8 mouse cellular contexts compared by ENCODE assay signal in genomic region chr2:167462954-167463353, GRCm38 (mm10). TPM values are rescaled to one million over a fixed set of nuclear protein-coding genes. Genes with fewer than 3 reads are reported as not detected.
DNase-seq lines count a peak whose midpoint lies in the region; ATAC-seq and TF ChIP-seq lines count a peak whose summit lies in the region.

No protein-coding gene starts in this region.

- WGBS in midbrain, embryonic 14.5 days = 66% methylated on average over 6 of the region's 6 CpGs
- 61% methylated on average over 6 of the region's 6 CpGs for whole genome bisulfite sequencing in midbrain, embryonic 16.5 days
- 61% methylated on average over 6 of the region's 6 CpGs for WGBS in forebrain, postnatal 0 days
- 52% methylated on average over 6 of the region's 6 CpGs for WGBS in intestine, embryonic 15.5 days

- no peak overlapping the region for H3K4me2 ChIP-seq in midbrain, embryonic 14.5 days (ENCODE audit: low read length)
- no peak overlapping the region for H3K4me2 ChIP-seq in midbrain, embryonic 16.5 days (ENCODE audit: low read length)
- H3K4me2 ChIP-seq in forebrain, postnatal 0 days (ENCODE audit: low read depth) = no peak overlapping the region
- no peak overlapping the region for H3K4me2 ChIP-seq in intestine, embryonic 15.5 days (replicated peaks)

- no peak overlapping the region for H3K9ac ChIP-seq in midbrain, embryonic 14.5 days (replicated peaks; ENCODE audit: low read length)
- no peak overlapping the region for H3K9ac ChIP-seq in midbrain, embryonic 16.5 days (ENCODE audit: low read depth, low read length)
- H3K9ac ChIP-seq in forebrain, postnatal 0 days = no peak overlapping the region
- H3K9ac ChIP-seq in intestine, embryonic 15.5 days = no peak overlapping the region

- DNase-seq in midbrain, embryonic 14.5 days = peak; percentile 75
- DNase-seq in brain, embryonic 14.5 days (ENCODE audit: low read depth) = peak; percentile 59
- DNase-seq in forebrain, postnatal 0 days = peak; percentile 31
- DNase-seq in lung, adult 18-20 months = peak; percentile 48 to 64
- DNase-seq in spleen, adult 12 weeks (ENCODE audit: low spot score) = peak; percentile 41
- DNase-seq in layer of hippocampus, postnatal 14 days (ENCODE audit: low spot score in 2 of 2) = no peak

- no peaks in the 10 kb centered on the region for H3K9me3 ChIP-seq in midbrain, embryonic 14.5 days (ENCODE audit: control insufficient read depth, low read length)
- no peaks in the 10 kb centered on the region for H3K9me3 ChIP-seq in midbrain, embryonic 16.5 days (replicated peaks; ENCODE audit: control insufficient read depth, low read length, poor library complexity, severe bottlenecking)
- H3K9me3 ChIP-seq in forebrain, postnatal 0 days (ENCODE audit: low read length) = no peaks in the 10 kb centered on the region
- H3K9me3 ChIP-seq in intestine, embryonic 15.5 days = no peaks in the 10 kb centered on the region

- H3K4me3 ChIP-seq in midbrain, embryonic 14.5 days (replicated peaks; ENCODE audit: low read depth, low read length) = no peak overlapping the region
- H3K4me3 ChIP-seq in midbrain, embryonic 16.5 days (ENCODE audit: low read depth, low read length) = no peak overlapping the region
- H3K4me3 ChIP-seq in forebrain, postnatal 0 days (ENCODE audit: low read depth, low read length) = no peak overlapping the region
- no peak overlapping the region for H3K4me3 ChIP-seq in intestine, embryonic 15.5 days (replicated peaks)

- H3K36me3 ChIP-seq in midbrain, embryonic 14.5 days (ENCODE audit: control insufficient read depth, insufficient read depth, low read length) = peaks cover 49% of the 10 kb centered on the region
- peaks cover 16% of the 10 kb centered on the region; the same call in 1 of the 2 replicates for H3K36me3 ChIP-seq in midbrain, embryonic 16.5 days (ENCODE audit: control insufficient read depth, insufficient read depth, low read length)
- peaks cover 40% of the 10 kb centered on the region for H3K36me3 ChIP-seq in forebrain, postnatal 0 days (ENCODE audit: insufficient read depth)
- peaks cover 19% of the 10 kb centered on the region; the same call in 1 of the 2 replicates for H3K36me3 ChIP-seq in intestine, embryonic 15.5 days

- TF ChIP-seq CTCF in brain, embryonic 14.5 days (IDR thresholded peaks at IDR 0.05; ENCODE audit: borderline replicate concordance, extremely low read depth, insufficient read depth, insufficient read length) = peak; percentile 82
- peak; percentile 79 for TF ChIP-seq CTCF in forebrain, postnatal 0 days (IDR thresholded peaks at IDR 0.05; ENCODE audit: low read depth)

- no peaks in the 10 kb centered on the region for H3K27me3 ChIP-seq in midbrain, embryonic 14.5 days (ENCODE audit: control insufficient read depth, insufficient read depth, low read length)
- H3K27me3 ChIP-seq in midbrain, embryonic 16.5 days (ENCODE audit: control insufficient read depth, insufficient read depth, low read depth, low read length) = no peaks in the 10 kb centered on the region
- no peaks in the 10 kb centered on the region for H3K27me3 ChIP-seq in forebrain, postnatal 0 days (ENCODE audit: insufficient read depth, low read length)
- no peaks in the 10 kb centered on the region for H3K27me3 ChIP-seq in intestine, embryonic 15.5 days (replicated peaks)

- H3K4me1 ChIP-seq in midbrain, embryonic 14.5 days (ENCODE audit: control insufficient read depth, insufficient read depth, low read length) = no peaks in the 10 kb centered on the region
- H3K4me1 ChIP-seq in midbrain, embryonic 16.5 days (ENCODE audit: control insufficient read depth, insufficient read depth, low read length) = no peaks in the 10 kb centered on the region
- H3K4me1 ChIP-seq in forebrain, postnatal 0 days (ENCODE audit: insufficient read depth) = no peaks in the 10 kb centered on the region
- H3K4me1 ChIP-seq in intestine, embryonic 15.5 days (replicated peaks) = no peaks in the 10 kb centered on the region

- H3K27ac ChIP-seq in midbrain, embryonic 14.5 days (replicated peaks; ENCODE audit: low read depth, low read length) = no peak overlapping the region
- H3K27ac ChIP-seq in midbrain, embryonic 16.5 days (ENCODE audit: low read length) = no peak overlapping the region
- no peak overlapping the region for H3K27ac ChIP-seq in forebrain, postnatal 0 days (ENCODE audit: low read depth, low read length)
- 0 out of 2 replicates have a peak overlapping the region, but pooled peaks have one; percentile 44 for H3K27ac ChIP-seq in intestine, embryonic 15.5 days

- no peak for TF ChIP-seq POLR2A in brain, embryonic 14.5 days (IDR thresholded peaks at IDR 0.05; ENCODE audit: borderline replicate concordance, extremely low read depth, insufficient read depth, insufficient read length, poor library complexity, severe bottlenecking)

- ATAC-seq in midbrain, embryonic 14.5 days (ENCODE audit: low FRiP score, low TSS enrichment) = no peak
- no peak for ATAC-seq in midbrain, embryonic 16.5 days
- peak; percentile 59; the same call in 1 of the 2 replicates for ATAC-seq in forebrain, postnatal 0 days
- ATAC-seq in intestine, embryonic 15.5 days = peak; percentile 80

RNA-seq across cellular contexts. Expression of gene Rnf114, which starts 29.5 kb away (rescaled TPM):
- polyA plus RNA-seq in midbrain, embryonic 14.5 days (2014; fragmentation: Nextera tagmentation; extraction: Ambion mirVana) = 127 and 146 TPM in 2 replicates
- polyA plus RNA-seq in midbrain, embryonic 16.5 days (2015; fragmentation: Nextera tagmentation; extraction: Ambion mirVana) = 111 and 121 TPM in 2 replicates
- polyA plus RNA-seq in brain, embryonic 14.5 days (2012; rRNA removed) = 133 and 160 TPM in 2 replicates
- total RNA-seq in forebrain, postnatal 0 days (2014; rRNA removed) = 66.1 and 79.5 TPM in 2 replicates
- 84.5 and 88.6 TPM in 2 replicates for polyA plus RNA-seq in forebrain, postnatal 0 days (2015; fragmentation: Nextera tagmentation; extraction: Ambion mirVana)
- polyA plus RNA-seq in intestine, embryonic 15.5 days (2015; fragmentation: Nextera tagmentation; extraction: Ambion mirVana) = 65.3 and 73.3 TPM in 2 replicates
- total RNA-seq in layer of hippocampus, postnatal 14 days (2021) = 10 to 100 TPM; 39.1 to 40.5 TPM

RNA-seq across cellular contexts. Expression of gene Spata2, which starts 29.7 kb away (rescaled TPM):
- polyA plus RNA-seq in midbrain, embryonic 14.5 days (2014; fragmentation: Nextera tagmentation; extraction: Ambion mirVana) = 27.4 and 29.9 TPM in 2 replicates
- polyA plus RNA-seq in midbrain, embryonic 16.5 days (2015; fragmentation: Nextera tagmentation; extraction: Ambion mirVana) = 32.2 and 34.4 TPM in 2 replicates
- polyA plus RNA-seq in brain, embryonic 14.5 days (2012; rRNA removed) = 44.4 and 45.9 TPM in 2 replicates
- total RNA-seq in forebrain, postnatal 0 days (2014; rRNA removed) = 26.9 and 28.9 TPM in 2 replicates
- polyA plus RNA-seq in forebrain, postnatal 0 days (2015; fragmentation: Nextera tagmentation; extraction: Ambion mirVana) = 31.8 and 36.6 TPM in 2 replicates
- polyA plus RNA-seq in intestine, embryonic 15.5 days (2015; fragmentation: Nextera tagmentation; extraction: Ambion mirVana) = 12.7 and 13.8 TPM in 2 replicates
- total RNA-seq in layer of hippocampus, postnatal 14 days (2021) = 10 to 100 TPM; 65.3 to 67.2 TPM

RNA-seq across cellular contexts. Expression of gene Slc9a8, which starts 41.4 kb away (rescaled TPM):
- polyA plus RNA-seq in midbrain, embryonic 14.5 days (2014; fragmentation: Nextera tagmentation; extraction: Ambion mirVana) = 15.5 and 19.2 TPM in 2 replicates
- polyA plus RNA-seq in midbrain, embryonic 16.5 days (2015; fragmentation: Nextera tagmentation; extraction: Ambion mirVana) = 19.4 and 20.9 TPM in 2 replicates
- 45.5 and 46.2 TPM in 2 replicates for polyA plus RNA-seq in brain, embryonic 14.5 days (2012; rRNA removed)
- total RNA-seq in forebrain, postnatal 0 days (2014; rRNA removed) = 23.5 and 38.4 TPM in 2 replicates
- 10.9 and 18.0 TPM in 2 replicates for polyA plus RNA-seq in forebrain, postnatal 0 days (2015; fragmentation: Nextera tagmentation; extraction: Ambion mirVana)
- 19.9 and 21.7 TPM in 2 replicates for polyA plus RNA-seq in intestine, embryonic 15.5 days (2015; fragmentation: Nextera tagmentation; extraction: Ambion mirVana)
- 10 to 100 TPM; 29.9 to 33.3 TPM for total RNA-seq in layer of hippocampus, postnatal 14 days (2021)

Comparison
In these comparisons a context has a peak if more than half of its experiments do, and no peak if none do; other contexts are left out.
1. ATAC-seq: peak in forebrain, postnatal 0 days (single experiment) and intestine, embryonic 15.5 days (single experiment); none in midbrain, embryonic 14.5 days (single experiment) and midbrain, embryonic 16.5 days (single experiment).
2. DNase-seq: peak in midbrain, embryonic 14.5 days (single experiment), brain, embryonic 14.5 days (single experiment), forebrain, postnatal 0 days (single experiment), lung, adult 18-20 months (2 of 2) and spleen, adult 12 weeks (single experiment); none in layer of hippocampus, postnatal 14 days (0 of 2).